ENCODE assay signal across 10 mouse cellular contexts in genomic region chr8:115186882-115187281, GRCm38 (mm10).
DNase-seq lines count a peak whose midpoint lies in the region; ATAC-seq lines count a peak whose summit lies in the region.
"Had no signal": no experiment of that assay in that cellular context is flagged by ENCODE, and none has a peak within 500 bp of the region (broad histone marks: within the 10 kb centered on the region; RNA-seq: fewer than 3 reads in every experiment).

No protein-coding gene starts in this region.

- no peaks in the 10 kb centered on the region for H3K9me3 ChIP-seq in lung, embryonic 15.5 days
- no peaks in the 10 kb centered on the region for H3K9me3 ChIP-seq in embryonic facial prominence, embryonic 10.5 days
- H3K9me3 ChIP-seq in intestine, embryonic 15.5 days, result no peaks in the 10 kb centered on the region
- H3K9me3 ChIP-seq in limb, embryonic 13.5 days, result no peaks in the 10 kb centered on the region
- H3K9me3 ChIP-seq: embryonic facial prominence, embryonic 12.5 days; heart, embryonic 15.5 days had no signal

- no peak overlapping the region for H3K4me2 ChIP-seq in lung, embryonic 15.5 days
- H3K4me2 ChIP-seq in intestine, embryonic 15.5 days (replicated peaks), result no peak overlapping the region
- H3K4me2 ChIP-seq in limb, embryonic 13.5 days (replicated peaks), result no peak overlapping the region
- H3K4me2 ChIP-seq: embryonic facial prominence, embryonic 12.5 days; heart, embryonic 15.5 days had no signal

- no peak overlapping the region for H3K9ac ChIP-seq in lung, embryonic 15.5 days
- H3K9ac ChIP-seq in intestine, embryonic 15.5 days, result no peak overlapping the region
- no peak overlapping the region for H3K9ac ChIP-seq in limb, embryonic 13.5 days
- H3K9ac ChIP-seq: embryonic facial prominence, embryonic 12.5 days; heart, embryonic 15.5 days had no signal

- no peaks in the 10 kb centered on the region for H3K36me3 ChIP-seq in lung, embryonic 15.5 days
- no peaks in the 10 kb centered on the region for H3K36me3 ChIP-seq in embryonic facial prominence, embryonic 10.5 days (replicated peaks)
- no peaks in the 10 kb centered on the region for H3K36me3 ChIP-seq in intestine, embryonic 15.5 days
- H3K36me3 ChIP-seq in limb, embryonic 13.5 days, result no peaks in the 10 kb centered on the region
- H3K36me3 ChIP-seq: embryonic facial prominence, embryonic 12.5 days; heart, embryonic 15.5 days had no signal

- no peak overlapping the region for H3K4me3 ChIP-seq in lung, embryonic 15.5 days
- H3K4me3 ChIP-seq in embryonic facial prominence, embryonic 10.5 days, result no peak overlapping the region
- H3K4me3 ChIP-seq in intestine, embryonic 15.5 days (replicated peaks), result no peak overlapping the region
- H3K4me3 ChIP-seq in limb, embryonic 13.5 days, result no peak overlapping the region
- H3K4me3 ChIP-seq: embryonic facial prominence, embryonic 12.5 days; heart, embryonic 15.5 days had no signal

- 7% methylated on average over 1 of the region's 2 CpGs for WGBS in lung, embryonic 15.5 days
- WGBS in embryonic facial prominence, embryonic 10.5 days, result 0% methylated on average over 2 of the region's 2 CpGs
- 21% methylated on average over 2 of the region's 2 CpGs for WGBS in intestine, embryonic 15.5 days
- WGBS in limb, embryonic 13.5 days, result 6% methylated on average over 1 of the region's 2 CpGs

- peaks cover 9% of the 10 kb centered on the region; the same call in 1 of the 2 replicates for H3K4me1 ChIP-seq in lung, embryonic 15.5 days
- H3K4me1 ChIP-seq in embryonic facial prominence, embryonic 10.5 days, result peaks cover 55% of the 10 kb centered on the region
- 0 out of 2 replicates have a peak, but pooled peaks cover 9% of the 10 kb centered on the region for H3K4me1 ChIP-seq in intestine, embryonic 15.5 days (replicated peaks)
- peaks cover 39% of the 10 kb centered on the region for H3K4me1 ChIP-seq in limb, embryonic 13.5 days

- ATAC-seq in lung, embryonic 15.5 days (ENCODE audit: borderline replicate concordance, extremely low read depth, low FRiP score, low TSS enrichment), result peak; percentile 50; the same call in 1 of the 2 replicates
- ATAC-seq in intestine, embryonic 15.5 days, result peak; percentile 46
- peak; percentile 54; the same call in 1 of the 2 replicates for ATAC-seq in limb, embryonic 13.5 days (ENCODE audit: low FRiP score, low read depth)
- ATAC-seq: midbrain, embryonic 16.5 days had no signal

- no peaks in the 10 kb centered on the region for H3K27me3 ChIP-seq in lung, embryonic 15.5 days
- 0 out of 2 replicates have a peak, but pooled peaks cover 5% of the 10 kb centered on the region for H3K27me3 ChIP-seq in embryonic facial prominence, embryonic 10.5 days (replicated peaks; ENCODE audit: low read depth, poor library complexity, severe bottlenecking)
- H3K27me3 ChIP-seq in intestine, embryonic 15.5 days (replicated peaks), result no peaks in the 10 kb centered on the region
- H3K27me3 ChIP-seq in limb, embryonic 13.5 days, result peaks cover 18% of the 10 kb centered on the region
- H3K27me3 ChIP-seq: embryonic facial prominence, embryonic 12.5 days; heart, embryonic 15.5 days had no signal

- DNase-seq in lung, postnatal 4 days, result no peak
- DNase-seq in embryonic facial prominence, embryonic 10.5 days (ENCODE audit: low spot score), result peak; percentile 79
- DNase-seq in layer of hippocampus, adult 9-10 months (ENCODE audit: low spot score), result no peak
- no peak for DNase-seq in left cerebral cortex, adult 9 months (ENCODE audit: low spot score in 2 of 2)

- H3K27ac ChIP-seq in lung, embryonic 15.5 days, result no peak overlapping the region
- peak overlapping the region; percentile 45 for H3K27ac ChIP-seq in embryonic facial prominence, embryonic 10.5 days (replicated peaks)
- peak overlapping the region; percentile 40; the same call in 1 of the 2 replicates for H3K27ac ChIP-seq in intestine, embryonic 15.5 days
- no peak overlapping the region for H3K27ac ChIP-seq in limb, embryonic 13.5 days
- H3K27ac ChIP-seq: embryonic facial prominence, embryonic 12.5 days; heart, embryonic 15.5 days had no signal

Comparison
In these comparisons a context has a peak if more than half of its experiments do, and no peak if none do; other contexts are left out.
1. H3K27ac ChIP-seq: peak in embryonic facial prominence, embryonic 10.5 days (single experiment) and intestine, embryonic 15.5 days (single experiment); none in lung, embryonic 15.5 days (single experiment) and limb, embryonic 13.5 days (single experiment).
2. Peak in every context shown above with its lines, with median percentiles within 50 percentile points of each other: ATAC-seq.